Mouse (Mus musculus): ENCODE results near the gene Slc4a3.

Gene Slc4a3

GRCm38 (mm10) chr1:75524679-75525078, 21.4 kb upstream of the Slc4a3 start:
- no peak for DNase-seq

DNA sequence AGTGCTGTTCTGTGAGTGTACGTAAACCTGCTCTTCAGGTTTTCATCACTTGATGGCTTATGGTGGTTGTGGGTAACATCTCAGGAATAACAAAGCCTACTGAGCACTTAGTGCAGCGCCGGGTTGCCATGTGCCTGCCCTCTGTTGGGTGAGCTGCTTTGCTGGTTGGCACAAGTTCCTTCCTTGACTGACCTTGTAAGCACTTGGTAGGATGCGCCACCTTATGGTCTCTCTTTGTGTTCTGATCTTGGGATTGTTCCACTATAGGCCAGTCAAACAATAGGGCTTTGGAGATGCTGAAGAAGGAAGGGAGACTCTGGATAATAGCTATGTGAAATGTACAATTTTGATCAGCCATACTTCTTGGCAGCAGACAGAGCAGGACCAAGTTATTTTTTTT, 15.5 kb upstream of the Slc4a3 start:
- no peak for DNase-seq

- DNase-seq = no peak
Observed at GRCm38 (mm10) chr1:75532280-75533172, 13.5 kb upstream of the Slc4a3 start.

DNA sequence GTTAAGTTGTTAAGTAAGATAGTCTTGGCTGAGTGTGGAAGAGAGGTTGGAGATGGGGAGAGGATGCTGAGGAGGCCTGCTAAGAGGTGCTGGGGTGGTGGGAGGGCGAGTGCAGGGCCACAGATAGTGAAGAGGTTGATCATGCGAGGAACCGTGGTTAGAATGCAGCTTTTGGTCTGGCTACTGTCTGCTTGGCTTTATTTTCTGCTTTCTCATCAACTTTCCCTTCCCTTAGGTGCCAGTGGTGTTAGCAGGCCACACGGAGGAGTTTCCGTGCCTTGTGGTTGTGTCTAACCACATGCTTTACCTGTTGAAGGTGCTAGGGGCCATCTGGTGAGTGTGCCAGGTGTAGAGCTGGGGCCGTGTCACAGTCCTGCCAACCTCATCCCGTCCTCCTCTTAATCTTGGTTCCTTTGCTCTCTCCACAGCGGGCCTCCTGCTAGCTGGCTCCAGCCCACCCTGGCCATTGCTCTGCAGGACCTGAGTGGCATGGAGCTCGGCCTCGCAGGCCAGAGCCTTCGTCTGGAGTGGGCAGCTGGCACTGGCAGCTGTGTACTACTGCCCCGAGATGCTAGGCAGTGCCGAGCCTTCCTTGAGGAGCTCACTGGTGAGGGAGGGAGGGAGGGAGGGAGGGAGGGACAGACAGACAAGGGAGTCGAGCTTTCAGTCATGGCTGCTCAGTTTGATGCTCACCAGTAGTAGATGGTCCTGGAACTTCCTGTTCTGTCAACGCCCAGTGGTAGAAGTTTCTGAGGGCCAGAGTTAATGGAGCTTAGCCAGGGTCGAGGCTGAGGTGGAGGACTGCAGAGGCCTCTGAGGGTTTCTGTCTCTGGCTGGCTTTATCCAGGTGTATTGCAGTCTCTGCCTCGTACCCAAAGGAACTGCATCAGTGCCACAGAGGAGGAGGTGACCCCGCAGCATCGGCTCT, 12.5 kb upstream of the Slc4a3 start:
- no peak for DNase-seq

DNA sequence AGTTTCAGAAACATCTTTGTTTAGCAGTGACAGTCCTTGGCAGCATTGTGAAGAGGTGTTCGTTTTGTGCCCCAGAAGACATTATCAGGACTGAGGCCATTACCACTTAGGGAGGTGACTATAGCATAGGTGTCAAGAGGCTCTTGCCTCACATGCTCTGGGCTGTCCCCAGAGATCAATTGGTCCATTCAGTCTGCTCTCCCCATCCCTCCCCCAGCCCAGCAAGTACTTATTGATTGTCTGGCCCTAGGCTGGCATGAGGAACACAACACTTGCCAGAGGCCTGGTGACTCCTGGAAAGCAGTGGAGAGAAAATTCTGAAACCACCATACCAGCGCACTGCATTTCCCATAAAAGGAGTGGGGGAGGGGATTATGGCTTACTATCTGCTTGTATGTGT, 8.5 kb upstream of the Slc4a3 start:
- no peak for DNase-seq

GRCm38 (mm10) chr1:75538597-75539190, 7.4 kb upstream of the Slc4a3 start:
- no peak for DNase-seq

DNA sequence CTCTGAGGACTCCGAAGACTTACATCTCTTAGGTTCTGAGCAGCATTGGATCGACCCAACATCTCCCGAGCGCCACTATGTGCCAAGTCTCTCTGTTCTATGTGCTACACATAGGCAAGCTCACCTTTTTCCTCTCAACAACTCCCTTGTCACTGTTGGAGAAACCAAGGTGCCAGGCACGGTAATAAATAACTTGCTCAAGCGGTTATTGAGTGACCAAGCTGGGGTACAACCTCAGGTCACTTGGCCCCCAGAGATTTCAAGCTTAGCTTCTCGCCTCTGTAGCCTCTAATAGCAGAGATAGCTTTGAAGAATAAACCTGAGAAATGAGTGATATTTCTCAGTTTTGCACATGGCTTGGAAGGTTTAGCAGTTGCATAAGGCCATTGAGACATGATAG, 4.6 kb upstream of the Slc4a3 start:
- no peak for DNase-seq

DNA sequence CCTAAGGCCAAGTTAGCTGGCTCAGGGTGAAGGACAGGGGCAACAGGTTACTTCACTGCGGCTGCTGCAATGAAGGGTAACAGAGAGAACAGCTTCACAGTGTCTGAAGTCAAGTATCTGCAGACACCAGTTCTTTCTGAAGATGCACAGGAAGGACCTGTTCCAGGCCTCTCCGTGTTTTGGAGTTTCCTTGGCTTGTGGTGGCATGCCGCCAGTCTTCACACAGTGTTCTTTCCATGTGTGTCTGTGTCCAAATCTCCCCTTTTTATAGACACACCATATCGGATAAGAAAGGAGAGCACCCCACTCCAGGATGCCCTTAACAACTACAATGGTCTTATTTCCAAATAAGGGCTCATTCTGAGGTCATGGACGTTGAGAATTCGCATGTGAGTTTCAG, 1.7 kb upstream of the Slc4a3 start:
- DNase-seq = no peak

- DNase-seq = no peak
Observed at GRCm38 (mm10) chr1:75547351-75547750, 1.3 kb downstream of the Slc4a3 start.

DNA sequence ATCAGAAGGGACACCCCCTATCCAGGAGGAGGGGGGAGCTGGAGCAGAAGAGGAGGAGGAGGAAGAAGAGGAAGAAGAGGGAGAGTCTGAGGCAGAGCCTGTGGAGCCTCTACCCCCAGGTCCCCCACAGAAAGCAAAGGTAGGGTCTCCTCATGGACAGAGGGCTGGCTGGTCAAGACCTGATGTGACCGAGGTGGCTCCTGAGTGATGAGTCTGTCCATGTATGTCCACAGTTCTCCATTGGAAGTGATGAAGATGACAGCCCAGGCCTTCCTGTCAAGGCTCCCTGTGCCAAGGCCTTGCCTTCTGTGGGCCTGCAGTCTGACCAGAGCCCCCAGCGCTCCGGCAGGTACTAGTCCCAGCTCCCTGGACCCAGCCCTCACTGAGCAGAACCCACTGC, 2.0 kb downstream of the Slc4a3 start:
- DNase-seq = no peak

DNA sequence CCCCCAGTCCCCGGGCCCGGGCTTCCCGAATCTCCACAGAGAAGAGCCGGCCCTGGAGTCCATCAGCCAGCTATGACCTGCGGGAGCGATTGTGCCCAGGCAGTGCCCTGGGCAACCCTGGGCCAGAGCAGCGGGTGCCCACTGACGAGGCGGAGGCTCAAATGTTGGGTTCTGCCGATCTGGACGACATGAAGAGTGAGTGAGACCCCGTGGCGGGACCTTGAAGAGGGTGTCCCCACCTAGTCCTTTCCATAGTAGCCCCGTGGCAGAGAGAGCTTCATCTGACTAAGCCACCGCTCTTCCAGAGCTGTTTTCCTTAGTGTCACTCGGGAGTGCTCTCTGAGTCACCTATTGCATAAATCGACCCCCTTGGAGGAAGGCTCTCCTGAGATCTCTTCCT, 2.8 kb downstream of the Slc4a3 start:
- DNase-seq = no peak

DNA sequence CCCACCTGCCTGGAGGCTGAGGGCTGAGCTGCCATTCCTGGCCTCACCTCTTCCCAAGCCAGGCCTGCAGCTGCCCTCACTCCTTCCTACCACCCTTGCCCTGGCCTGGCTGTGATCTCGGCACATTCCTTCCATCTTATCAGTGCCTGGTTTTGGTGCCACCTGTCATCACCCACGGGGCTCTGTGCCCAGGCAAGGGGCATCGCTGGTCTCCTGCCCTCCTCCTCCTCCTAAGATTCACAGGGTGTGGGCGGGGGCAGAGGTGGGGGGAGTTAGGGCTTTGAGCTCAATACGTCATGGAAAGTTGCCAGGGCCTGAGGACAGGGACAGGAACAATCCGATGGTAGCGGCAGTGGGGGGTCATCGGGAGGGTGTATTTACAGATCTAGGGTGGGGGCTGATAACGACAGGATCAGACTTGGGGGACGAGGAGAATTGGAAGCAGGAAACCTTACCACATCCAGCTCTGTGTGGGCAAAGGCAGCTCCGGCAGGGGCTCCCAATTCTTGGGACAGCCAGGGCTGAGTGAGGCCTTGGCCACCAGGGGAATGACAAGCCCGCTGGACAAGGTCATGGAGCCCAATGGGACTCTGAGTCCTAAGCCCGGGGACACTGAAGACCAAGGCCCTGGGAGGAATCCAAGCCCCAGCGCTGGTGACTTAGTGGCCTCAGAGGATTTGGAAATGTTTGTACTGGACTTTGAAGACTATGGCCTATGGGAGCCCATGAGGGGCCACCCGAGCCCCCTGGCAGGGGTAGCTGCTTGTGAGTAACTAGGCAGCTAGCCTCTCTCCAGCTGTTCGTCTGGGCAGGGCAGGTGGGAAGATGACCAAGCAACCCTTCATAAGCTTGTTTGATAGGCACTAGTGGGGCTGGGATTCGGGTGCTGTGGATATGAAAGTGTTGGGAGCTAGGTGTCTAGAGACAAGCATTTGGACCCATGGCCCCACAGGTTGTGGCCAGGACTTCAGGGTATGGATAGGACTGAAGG, 3.5 kb downstream of the Slc4a3 start:
- DNase-seq = no peak

- DNase-seq = no peak
Observed at GRCm38 (mm10) chr1:75550586-75550985, 4.5 kb downstream of the Slc4a3 start.

GRCm38 (mm10) chr1:75555680-75556079, 9.6 kb downstream of the Slc4a3 start:
- DNase-seq = no peak

- peak; percentile 73 for DNase-seq
Observed at GRCm38 (mm10) chr1:75556143-75556781, 10.2 kb downstream of the Slc4a3 start.

DNA sequence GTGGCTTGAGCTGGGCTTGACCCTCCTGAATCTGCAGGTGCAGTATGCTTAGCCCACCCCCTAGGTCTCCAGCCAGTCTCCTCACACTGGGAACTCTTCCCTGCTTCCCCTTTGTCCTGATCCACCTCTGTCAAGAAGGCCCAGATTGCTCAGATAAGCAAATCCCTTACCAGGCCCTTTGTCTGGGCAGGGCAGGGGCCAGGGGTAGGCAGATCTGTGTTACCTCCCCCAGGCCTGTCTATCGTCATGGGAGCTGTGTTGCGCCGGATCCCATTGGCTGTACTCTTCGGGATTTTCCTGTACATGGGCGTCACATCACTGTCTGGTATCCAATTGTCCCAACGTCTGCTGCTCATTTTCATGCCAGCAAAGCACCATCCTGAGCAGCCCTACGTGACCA, 11.0 kb downstream of the Slc4a3 start:
- DNase-seq = no peak

GRCm38 (mm10) chr1:75558388-75559178, 12.5 kb downstream of the Slc4a3 start:
- no peak for DNase-seq

GRCm38 (mm10) chr1:75559212-75559925, 13.3 kb downstream of the Slc4a3 start:
- peak; percentile 96 for DNase-seq

GRCm38 (mm10) chr1:75560206-75560913, 14.3 kb downstream of the Slc4a3 start:
- DNase-seq = no peak

Data from right cerebral cortex, adult 18-20 months (tissue).